Mouse (Mus musculus) kidney, postnatal 10 days (tissue): ENCODE data around the gene Slc33a1.

ENCODE experiments used
- DNase-seq: peaks from one replicate; pipeline ENCODE4 v3.0.0; 2021; ENCODE audit warnings: mixed read lengths

Gene Slc33a1

DNA sequence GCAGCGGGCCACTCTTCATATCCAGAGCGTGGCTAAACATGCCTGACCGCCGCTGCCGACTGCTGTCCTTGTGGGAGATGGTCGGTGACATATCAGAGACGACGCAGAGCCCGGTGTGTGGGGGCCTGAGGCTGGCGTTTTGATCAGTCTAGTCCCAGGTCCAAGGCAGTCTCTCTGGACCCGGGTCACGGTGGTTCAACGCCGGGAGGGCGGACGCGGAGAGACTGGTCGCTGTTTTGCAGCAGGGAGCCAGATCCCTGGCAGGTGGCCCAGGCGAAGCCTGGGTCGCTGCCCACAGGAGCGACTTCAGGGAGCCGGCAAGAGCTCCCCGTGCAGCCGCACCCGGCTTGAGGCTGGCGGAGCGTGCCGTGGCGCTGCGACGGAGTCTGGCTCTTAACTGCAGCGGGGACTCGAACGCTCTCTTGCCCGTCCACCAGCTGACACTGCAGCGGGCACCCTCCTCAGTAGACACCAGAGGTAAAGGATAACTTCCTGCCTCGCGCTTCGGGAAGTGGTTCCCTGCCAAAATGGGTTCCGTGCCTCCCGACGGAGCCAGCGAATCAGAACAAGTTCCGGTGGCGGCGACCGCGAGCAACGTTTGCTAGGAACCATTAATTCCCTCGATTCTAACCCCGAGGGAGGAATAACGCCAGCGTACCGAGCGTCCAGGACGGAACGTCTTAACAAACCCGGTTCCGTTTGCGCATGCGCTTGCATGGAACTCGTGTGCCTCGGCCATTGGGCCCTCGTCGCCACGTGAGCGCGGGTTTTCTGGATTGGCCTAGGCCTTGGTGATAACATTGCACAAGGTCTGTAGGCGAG, at the start of gene Slc33a1:
TSS of gene Slc33a1 (minus strand) at position 669 of the 822 bp plus-strand sequence.
- peak; percentile 100 for DNase-seq

GRCm38 (mm10) chr3:63988722-63989440, 24.3 kb upstream of the Slc33a1 start:
- DNase-seq = no peak

- no peak for DNase-seq
Measured at GRCm38 (mm10) chr3:63986656-63987055, 22.1 kb upstream of the Slc33a1 start.

- DNase-seq = no peak
Measured at GRCm38 (mm10) chr3:63977895-63978294, 13.3 kb upstream of the Slc33a1 start.

- peak; percentile 96 for DNase-seq
Measured at GRCm38 (mm10) chr3:63975955-63976908, 11.7 kb upstream of the Slc33a1 start, which contains the start of gene Gmps. Gene Gmps (plus strand): TSS chr3:63976106.

DNA sequence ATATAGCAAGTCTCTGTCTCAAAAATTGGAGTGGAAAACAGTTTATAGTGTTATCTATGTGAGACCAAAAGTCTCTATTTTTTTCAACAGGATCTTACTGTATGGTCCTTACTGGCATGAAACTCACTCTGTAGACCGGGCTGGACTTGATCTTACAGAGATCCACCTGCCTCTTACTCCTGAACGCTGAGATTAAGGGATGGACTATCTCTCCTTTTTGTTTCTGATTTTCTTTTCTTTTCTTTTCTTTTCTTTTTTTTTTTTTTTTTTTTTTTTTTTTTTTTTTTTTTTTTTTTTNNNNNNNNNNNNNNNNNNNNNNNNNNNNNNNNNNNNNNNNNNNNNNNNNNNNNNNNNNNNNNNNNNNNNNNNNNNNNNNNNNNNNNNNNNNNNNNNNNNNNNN, 1.4 kb upstream of the Slc33a1 start:
- DNase-seq = no peak

DNA sequence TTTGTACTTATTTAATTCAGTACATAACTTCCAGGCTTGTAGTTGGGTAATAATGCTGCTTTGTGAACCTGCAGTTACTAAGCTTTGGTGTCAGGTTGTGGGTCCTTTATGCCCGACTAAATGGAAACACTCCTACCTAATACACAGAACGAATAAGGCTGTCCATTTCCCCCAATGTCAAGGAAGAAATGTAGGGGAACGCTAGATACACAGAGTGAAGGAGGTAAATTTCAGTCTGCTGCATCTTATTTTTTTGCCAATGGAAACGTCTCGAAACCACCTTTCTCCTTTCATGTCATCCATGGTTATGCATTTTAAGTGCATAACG, 318 bp upstream of the Slc33a1 start:
- no peak for DNase-seq

DNA sequence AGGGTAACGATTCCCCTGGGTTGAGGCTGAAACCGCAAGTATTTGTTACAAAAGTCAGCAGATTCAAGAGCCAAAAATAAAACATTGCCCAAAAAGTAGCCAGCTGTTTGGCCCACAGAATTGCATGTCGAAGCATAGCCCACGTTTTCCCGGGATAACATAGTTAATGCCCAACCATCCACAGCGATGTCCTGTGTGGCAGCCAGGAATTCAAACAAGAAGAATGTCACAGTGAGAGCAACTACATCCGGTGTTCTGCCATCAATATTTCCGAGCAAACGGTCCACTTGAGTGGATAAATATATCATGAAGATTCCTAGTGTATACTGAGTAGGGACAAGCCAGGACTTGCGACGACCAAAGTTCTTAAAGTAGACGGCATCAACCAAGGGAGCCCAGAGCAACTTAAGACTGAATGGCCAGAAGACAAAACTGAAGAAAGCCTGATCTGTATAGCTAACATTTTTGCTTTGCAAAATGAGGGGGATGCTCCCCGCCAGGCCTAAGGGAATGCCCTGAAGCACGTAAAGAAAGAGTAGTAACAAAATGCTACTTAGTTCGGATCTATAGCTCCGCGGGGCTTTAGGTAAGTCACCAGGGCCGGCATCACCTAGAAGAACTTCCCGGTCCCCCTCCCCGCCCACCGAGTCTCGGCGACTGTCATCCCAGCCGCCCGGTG, 1.0 kb downstream of the Slc33a1 start:
- peak; percentile 32 for DNase-seq

- DNase-seq = no peak
Measured at GRCm38 (mm10) chr3:63949837-63950236, 14.7 kb downstream of the Slc33a1 start.

GRCm38 (mm10) chr3:63941204-63941850, 23.2 kb downstream of the Slc33a1 start:
- DNase-seq = peak; percentile 11

DNA sequence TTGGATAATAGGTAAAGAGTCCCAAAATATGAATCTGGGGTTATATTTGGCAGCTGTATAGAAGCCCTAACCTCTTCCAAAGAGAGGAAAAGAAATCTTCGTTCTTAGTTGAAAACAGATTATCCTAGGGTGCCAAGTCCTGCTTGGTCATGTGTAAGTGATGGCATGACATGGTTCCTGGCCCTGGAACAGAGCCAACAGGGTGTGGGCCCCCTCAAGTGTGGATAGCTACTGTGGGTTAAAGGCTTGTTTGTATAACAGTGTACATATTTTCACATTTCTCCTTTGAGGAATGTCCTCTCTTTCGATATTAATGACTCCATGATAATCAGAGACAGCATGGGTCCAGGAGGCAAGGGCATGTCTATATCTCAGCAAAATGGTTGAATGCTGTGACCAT, 25.6 kb downstream of the Slc33a1 start:
- DNase-seq = peak; percentile 32

DNA sequence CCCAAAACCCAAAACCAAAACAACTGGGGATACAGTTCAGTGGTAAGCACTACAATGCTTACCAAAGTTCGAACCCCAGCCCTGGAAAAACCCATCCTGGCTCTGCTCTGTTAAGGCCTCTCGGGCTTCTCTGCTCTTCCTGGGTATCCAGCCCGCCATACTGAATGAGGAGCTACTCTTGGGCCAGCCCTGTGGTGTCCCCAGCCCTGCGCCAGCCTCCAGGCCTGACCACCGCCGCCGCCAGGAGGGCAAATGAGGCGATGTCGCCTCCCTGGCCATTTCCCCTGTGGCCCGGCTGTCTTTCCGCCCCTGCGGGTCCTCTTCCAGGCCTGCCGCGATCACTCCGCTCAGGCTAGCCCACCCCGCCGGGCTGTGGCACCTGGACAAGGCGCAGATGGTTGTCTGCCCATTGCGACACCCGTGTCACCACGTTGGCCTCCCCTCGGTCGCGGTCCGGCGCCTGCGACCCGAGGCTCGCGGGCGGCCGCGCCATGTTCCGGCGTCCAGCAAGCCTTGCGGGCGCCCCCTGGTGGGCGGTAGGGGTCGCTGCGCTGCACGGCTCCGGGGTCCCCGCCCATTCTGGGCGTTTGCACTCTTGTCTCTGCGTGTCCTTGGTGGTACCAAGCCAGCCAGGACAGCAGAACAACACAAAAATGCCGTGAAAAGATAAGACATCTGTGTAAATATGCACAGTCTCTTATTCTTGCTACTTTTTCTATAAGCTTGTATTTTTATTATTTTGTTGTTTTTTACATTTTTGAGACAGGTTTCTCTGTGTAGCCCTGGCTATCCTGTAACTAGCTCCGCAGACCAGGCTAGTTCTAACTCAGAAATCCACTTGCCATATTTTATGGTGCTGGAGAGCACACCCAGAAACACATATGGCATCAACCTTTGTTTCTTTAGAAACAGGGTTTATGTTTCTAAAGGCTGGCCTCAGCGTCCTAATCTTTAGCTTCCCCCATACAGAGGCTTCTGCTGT, 35.4 kb downstream of the Slc33a1 start, which contains the start of gene E130311K13Rik:
TSS of gene E130311K13Rik (minus strand) at position 595 of the 982 bp plus-strand sequence.
- peak; percentile 96 for DNase-seq

DNA sequence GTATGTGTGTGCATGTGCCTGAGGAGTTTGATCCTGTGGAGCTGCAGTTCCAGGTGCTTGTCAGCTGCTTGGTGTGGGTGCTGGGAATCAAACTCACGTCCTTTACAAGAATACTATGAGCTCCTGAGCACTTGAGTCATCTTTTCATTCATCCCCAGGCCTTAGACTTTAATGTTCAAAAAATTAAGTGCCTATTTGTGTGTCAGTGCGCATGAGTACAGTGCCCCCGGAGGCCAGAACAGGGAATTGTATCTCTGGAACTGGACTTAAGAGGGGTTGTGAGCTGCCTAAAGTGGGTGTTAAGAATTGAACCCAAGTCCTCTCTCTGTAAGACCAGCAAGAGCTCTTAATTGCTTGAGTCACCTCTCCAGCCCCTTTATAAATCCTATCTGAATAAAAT, 44.9 kb downstream of the Slc33a1 start:
- peak; percentile 39 for DNase-seq

- no peak for DNase-seq
Measured at GRCm38 (mm10) chr3:63910301-63910700, 54.3 kb downstream of the Slc33a1 start.

DNA sequence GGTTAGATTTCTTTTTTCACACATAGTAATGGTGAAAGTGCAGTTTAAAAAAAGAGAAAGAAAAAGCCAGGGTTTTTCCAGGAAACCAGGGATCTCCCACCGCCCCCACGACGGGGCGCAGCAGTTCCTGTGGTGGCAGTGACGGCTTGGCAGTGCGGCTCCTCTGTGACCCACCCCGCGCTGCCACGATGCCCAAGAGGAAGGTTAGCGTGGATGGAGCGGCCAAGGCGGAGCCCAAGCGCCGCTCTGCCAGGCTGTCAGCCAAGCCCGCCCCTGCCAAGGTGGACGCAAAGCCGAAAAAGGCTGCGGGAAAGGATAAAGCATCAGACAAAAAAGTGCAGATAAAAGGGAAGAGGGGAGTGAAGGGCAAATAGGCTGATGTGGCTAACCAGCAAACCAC, 59.3 kb downstream of the Slc33a1 start:
- peak; percentile 45 for DNase-seq

- no peak for DNase-seq
Measured at GRCm38 (mm10) chr3:63904157-63904556, 60.4 kb downstream of the Slc33a1 start.

DNA sequence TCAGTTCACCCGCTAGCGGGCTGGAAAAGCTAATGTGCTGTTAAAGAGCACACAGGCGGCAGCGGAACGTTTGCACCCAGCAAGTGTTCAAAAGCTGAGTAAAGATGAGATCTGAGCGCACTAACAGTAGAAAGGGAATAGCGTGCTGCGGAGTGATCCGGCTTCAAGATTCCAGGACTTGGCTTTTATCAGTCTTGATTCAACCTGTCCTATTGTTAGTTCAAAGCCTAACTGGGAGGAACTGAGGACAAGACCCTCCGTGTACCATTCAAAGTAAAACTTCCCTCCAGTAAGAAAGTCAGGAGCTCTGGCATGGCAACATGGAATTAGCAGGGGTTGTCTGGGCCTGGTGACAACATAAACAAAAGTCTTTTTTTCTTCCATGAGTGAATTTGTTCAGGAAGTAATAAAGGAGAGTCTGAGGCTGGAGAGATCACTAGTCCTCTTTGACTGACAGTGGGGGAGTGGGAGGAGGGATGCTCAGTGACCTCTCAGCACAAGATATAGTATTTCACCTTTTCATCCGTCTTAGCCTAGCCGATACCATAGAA, 64.5 kb downstream of the Slc33a1 start:
- DNase-seq = peak; percentile 7

GRCm38 (mm10) chr3:63899309-63899695, 65.3 kb downstream of the Slc33a1 start, which contains the start of gene Plch1:
Gene Plch1 (minus strand): TSS chr3:63899472.
- DNase-seq = peak; percentile 79

DNA sequence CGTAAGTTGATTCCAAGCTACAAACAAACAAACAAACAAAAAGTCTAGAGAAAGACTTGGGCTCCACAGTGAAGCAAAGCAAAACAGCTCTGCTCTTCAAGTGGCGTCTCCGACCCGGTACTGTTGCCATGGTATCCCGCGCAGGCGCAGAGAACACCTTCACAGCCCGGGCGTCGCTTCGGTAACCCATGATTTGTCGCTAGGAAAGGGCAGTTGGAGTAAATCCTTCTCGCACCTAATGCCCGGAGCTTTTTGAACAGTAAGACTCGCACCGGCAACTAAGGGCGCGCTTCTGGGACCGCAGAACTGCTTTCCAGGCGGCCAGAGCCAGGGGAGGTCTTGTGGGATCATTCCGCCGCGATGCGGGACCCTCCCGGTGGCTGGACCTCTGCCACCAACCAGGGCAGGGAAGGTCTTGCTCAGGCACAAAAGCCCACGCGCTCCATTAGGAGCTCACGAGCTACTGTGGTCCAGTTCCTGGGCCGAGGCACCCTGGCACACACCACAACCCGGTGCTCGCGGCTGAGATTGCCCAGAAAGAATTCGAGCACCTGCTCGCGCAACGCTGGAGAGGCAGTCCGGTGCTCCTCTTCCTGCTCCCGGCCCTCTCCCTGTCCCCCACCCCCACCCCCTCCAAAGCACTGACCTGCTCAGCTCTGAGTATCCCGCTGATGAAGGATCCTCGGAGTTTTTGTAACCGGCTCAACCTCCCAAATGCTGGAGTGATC, 65.8 kb downstream of the Slc33a1 start:
- DNase-seq = peak; percentile 91
